Mouse (Mus musculus) kidney, adult 9 months (tissue): ENCODE measurements around the gene Fthl17a.
A peak's percentile ranks its signal among the peaks of the same experiment; 100 is the strongest.

ENCODE experiments used
- DNase-seq: peaks from one replicate; pipeline ENCODE4 v3.0.0; 2022

Fthl17a gene

DNA sequence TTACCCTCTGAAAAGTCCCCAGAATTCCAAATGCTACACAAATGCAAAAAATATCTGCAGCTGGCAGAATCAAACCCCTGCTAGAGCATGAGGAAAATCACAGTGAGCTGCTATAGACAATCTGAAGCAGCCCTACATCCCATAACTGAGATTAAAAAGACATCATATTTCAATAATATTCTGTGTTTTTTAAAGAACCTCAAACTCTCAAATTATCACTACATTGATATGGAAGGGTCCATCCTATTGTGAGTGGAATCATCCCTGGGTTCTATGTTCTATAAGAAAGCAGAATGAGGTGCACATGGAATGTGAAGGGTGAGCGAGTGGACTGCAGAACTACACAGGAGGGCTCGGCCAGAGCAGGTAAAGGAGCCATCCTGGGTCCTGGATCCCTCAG, at the start of gene Fthl17a:
Gene Fthl17a, plus strand, starts transcription at position 301 of the 400 bp plus-strand sequence.
- DNase-seq, result no peak

GRCm38 (mm10) chrX:85207001-85207400, 42.5 kb upstream of the Fthl17a start:
- no peak for DNase-seq

- DNase-seq, result no peak
These were observed 22.6 kb upstream of the Fthl17a start for GRCm38 (mm10) chrX:85226883-85227282.

DNA sequence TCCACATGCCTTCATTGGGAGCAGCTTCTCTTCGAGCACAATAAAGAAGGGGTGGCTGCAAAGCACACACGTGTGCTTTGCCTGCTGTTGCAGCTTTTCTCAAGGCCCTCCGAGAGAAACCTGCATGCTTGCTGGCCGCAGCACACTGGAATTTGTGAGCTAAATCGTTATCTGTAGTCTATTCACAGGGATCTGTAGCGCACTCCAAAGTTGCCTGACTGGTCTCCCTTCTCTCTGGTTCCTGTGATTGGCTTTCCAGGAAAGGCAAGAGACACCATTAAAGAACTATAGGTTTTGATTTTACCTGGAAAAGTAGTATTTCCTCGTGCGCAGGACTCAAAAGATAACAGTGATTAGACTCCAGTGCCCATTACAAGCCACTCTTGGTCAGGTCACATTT, 22.3 kb downstream of the Fthl17a start:
- DNase-seq, result no peak

GRCm38 (mm10) chrX:85272296-85272695, 22.8 kb downstream of the Fthl17a start:
- no peak for DNase-seq

DNA sequence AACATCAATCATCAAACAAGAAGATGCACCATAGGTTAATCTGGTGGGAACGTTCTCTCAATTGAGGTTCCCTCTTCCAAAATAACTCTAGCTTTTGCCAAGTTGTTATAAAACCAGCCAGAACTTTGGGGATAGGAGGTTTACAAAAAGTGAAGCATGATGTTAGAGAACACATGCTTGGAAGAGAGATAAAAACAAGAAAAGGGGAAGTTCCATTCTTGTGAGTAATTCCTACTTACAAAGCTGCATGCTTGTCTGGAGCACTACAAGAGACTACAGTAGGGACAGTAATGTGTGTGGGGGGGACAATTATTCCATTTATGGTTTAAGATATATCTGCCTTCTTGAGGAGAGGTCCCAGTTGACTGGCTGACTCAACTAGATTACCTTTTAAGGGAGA, 40.4 kb downstream of the Fthl17a start:
- no peak for DNase-seq

GRCm38 (mm10) chrX:85292781-85293180, 43.3 kb downstream of the Fthl17a start:
- DNase-seq, result no peak

DNA sequence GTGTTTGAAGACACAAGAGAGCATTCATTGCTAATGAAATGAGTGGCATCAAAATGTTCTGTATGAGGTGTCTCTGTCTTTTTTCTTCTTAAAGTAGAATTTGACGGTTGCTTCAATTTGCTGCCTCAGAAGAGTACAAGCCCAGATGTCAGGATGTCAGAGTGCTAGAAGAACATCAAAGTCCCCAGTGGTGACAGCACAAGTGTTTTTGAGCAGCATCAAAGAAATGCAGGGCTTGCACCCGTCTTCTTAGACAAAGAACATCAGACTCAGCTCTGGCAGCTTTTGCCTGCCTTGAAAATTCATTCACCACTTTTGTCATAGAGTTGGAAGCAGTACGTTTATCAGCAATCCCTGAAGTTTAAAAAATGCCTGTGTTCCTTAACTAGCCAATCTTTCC, 44.5 kb downstream of the Fthl17a start:
- DNase-seq, result no peak

DNA sequence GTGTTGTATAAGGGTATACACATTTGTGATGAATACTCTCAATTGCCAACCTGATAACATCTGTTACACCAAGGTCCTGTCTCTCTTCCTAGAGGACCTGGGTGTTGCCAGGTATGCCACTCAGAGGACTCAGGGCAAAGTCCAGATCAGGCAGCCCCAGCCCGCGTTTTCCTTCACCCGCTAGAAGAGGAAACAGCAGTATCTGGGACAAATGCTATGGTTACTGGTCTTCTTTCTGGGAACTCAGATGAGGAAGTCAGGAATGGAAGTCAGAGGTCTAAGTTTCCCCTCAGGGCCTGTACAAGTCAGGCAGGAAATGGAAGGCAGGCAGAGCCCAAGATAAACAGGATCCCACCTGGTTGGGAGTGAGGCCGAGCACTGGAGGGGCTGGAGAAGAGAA, 55.2 kb downstream of the Fthl17a start:
- DNase-seq, result no peak

DNA sequence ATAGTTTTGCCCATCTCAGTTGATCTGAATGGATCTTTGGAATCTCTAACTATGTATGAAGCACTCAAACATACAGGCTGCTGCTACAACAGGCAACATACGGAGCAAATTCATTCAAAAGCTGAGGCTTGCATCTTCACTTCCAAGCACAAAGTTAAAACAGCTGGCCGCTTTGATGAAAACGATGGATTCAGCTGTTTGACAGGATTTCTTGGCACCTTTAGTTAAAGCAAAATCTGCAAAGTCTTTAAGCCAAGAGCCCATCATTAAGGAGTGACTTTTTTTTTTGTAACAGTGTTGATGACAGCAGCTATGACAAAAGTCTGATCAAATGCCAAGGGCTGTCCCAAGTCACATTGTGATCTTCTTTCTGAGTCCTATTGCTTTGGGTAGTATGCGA, 69.1 kb downstream of the Fthl17a start:
- DNase-seq, result no peak

GRCm38 (mm10) chrX:85319193-85319592, 69.7 kb downstream of the Fthl17a start:
- peak; percentile 7 for DNase-seq
